Mouse (Mus musculus) bone marrow macrophage, adult 2 months (primary cell): ENCODE results near the gene Specc1l. TPM values are rescaled to one million over a fixed set of nuclear protein-coding genes. Genes with fewer than 3 reads are reported as not detected.

Experiments used
- H3K27ac ChIP-seq: 2 replicates; pipeline ENCODE4 v1.5.1; 2012; ENCODE audit warnings: low read depth, low read length; ENCODE audit not compliant: insufficient read depth
- H3K4me1 ChIP-seq: 2 replicates; pipeline ENCODE4 v1.6.1; 2012; ENCODE audit warnings: low read length; ENCODE audit not compliant: control insufficient read depth, insufficient read depth
- H3K4me3 ChIP-seq: 2 replicates; pipeline ENCODE4 v1.5.1; 2012; ENCODE audit warnings: mild to moderate bottlenecking, low read length, moderate library complexity; ENCODE audit not compliant: insufficient read depth
- CTCF ChIP-seq: IDR thresholded peaks from 2 replicates; pipeline ENCODE4 v1.5.1; 2012; ENCODE audit warnings: low read depth, mild to moderate bottlenecking, low read length, moderate library complexity
- POLR2A ChIP-seq: IDR thresholded peaks from 2 replicates; pipeline ENCODE4 v1.6.1; 2012; ENCODE audit warnings: mild to moderate bottlenecking, low read depth, low read length, borderline replicate concordance
- polyA plus RNA-seq: library from polyadenylated mRNA; stranded (reverse); fragments of >200 nt; gene quantifications from 2 replicates; pipeline ENCODE4 v1.2.4, GENCODE M21; 2012; ENCODE audit not compliant: missing spikeins, insufficient read depth, insufficient read length

Gene Specc1l
- polyA plus RNA-seq, 1 experiment = 41.4 TPM

- Histone ChIP-seq H3K4me1 (no peaks in the 10 kb centered on the region), H3K4me3 (no peak overlapping the region), H3K27ac (no peak overlapping the region)
- no peak for TF ChIP-seq CTCF
- no peak for TF ChIP-seq POLR2A
These were observed 25.3 kb downstream of the Specc1l start for GRCm38 (mm10) chr10:75237166-75237565.

GRCm38 (mm10) chr10:75240583-75241250, 28.8 kb downstream of the Specc1l start:
- Histone ChIP-seq H3K4me3 (no peak overlapping the region), H3K4me1 (no peaks in the 10 kb centered on the region), H3K27ac (no peak overlapping the region)
- TF ChIP-seq POLR2A (no peak), CTCF (no peak)

GRCm38 (mm10) chr10:75245806-75246205, 33.9 kb downstream of the Specc1l start:
- H3K4me1 ChIP-seq = no peaks in the 10 kb centered on the region
- TF ChIP-seq CTCF (no peak), POLR2A (no peak)
- H3K27ac ChIP-seq = no peak overlapping the region
- H3K4me3 ChIP-seq = no peak overlapping the region

- Histone ChIP-seq H3K4me1 (no peaks in the 10 kb centered on the region), H3K4me3 (no peak overlapping the region), H3K27ac (no peak overlapping the region)
- TF ChIP-seq POLR2A = no peak
- no peak for TF ChIP-seq CTCF
These were observed 34.5 kb downstream of the Specc1l start for GRCm38 (mm10) chr10:75246331-75246730.

GRCm38 (mm10) chr10:75251011-75251410, 39.1 kb downstream of the Specc1l start:
- no peak overlapping the region for H3K4me3 ChIP-seq
- TF ChIP-seq CTCF (no peak), POLR2A (no peak)
- H3K4me1 ChIP-seq = no peaks in the 10 kb centered on the region
- no peak overlapping the region for H3K27ac ChIP-seq

- H3K27ac ChIP-seq = no peak overlapping the region
- H3K4me1 ChIP-seq = no peaks in the 10 kb centered on the region
- no peak overlapping the region for H3K4me3 ChIP-seq
- TF ChIP-seq POLR2A (no peak), CTCF (no peak)
These were observed 40.6 kb downstream of the Specc1l start for GRCm38 (mm10) chr10:75252301-75253022.

GRCm38 (mm10) chr10:75255091-75255490, 43.2 kb downstream of the Specc1l start:
- Histone ChIP-seq H3K27ac (no peak overlapping the region), H3K4me3 (no peak overlapping the region), H3K4me1 (peaks cover 8% of the 10 kb centered on the region)
- TF ChIP-seq CTCF (no peak), POLR2A (no peak)

- TF ChIP-seq POLR2A (no peak), CTCF (no peak)
- no peak overlapping the region for H3K27ac ChIP-seq
- H3K4me1 ChIP-seq = peaks cover 8% of the 10 kb centered on the region
- no peak overlapping the region for H3K4me3 ChIP-seq
These were observed 45.5 kb downstream of the Specc1l start for GRCm38 (mm10) chr10:75257401-75257800.

- Histone ChIP-seq H3K4me3 (no peak overlapping the region), H3K4me1 (peaks cover 8% of the 10 kb centered on the region), H3K27ac (no peak overlapping the region)
- TF ChIP-seq POLR2A (no peak), CTCF (no peak)
These were observed 46.4 kb downstream of the Specc1l start for GRCm38 (mm10) chr10:75258241-75258640.

GRCm38 (mm10) chr10:75261268-75261667, 49.4 kb downstream of the Specc1l start:
- peaks cover 18% of the 10 kb centered on the region for H3K4me1 ChIP-seq
- no peak overlapping the region for H3K27ac ChIP-seq
- no peak overlapping the region for H3K4me3 ChIP-seq
- TF ChIP-seq POLR2A (no peak), CTCF (no peak)

GRCm38 (mm10) chr10:75264993-75265555, 53.2 kb downstream of the Specc1l start:
- Histone ChIP-seq H3K4me1 (peaks cover 10% of the 10 kb centered on the region), H3K4me3 (no peak overlapping the region), H3K27ac (no peak overlapping the region)
- TF ChIP-seq CTCF (no peak), POLR2A (no peak)
